Mouse (Mus musculus): ENCODE data around the gene Col7a1. TPM values are rescaled to one million over a fixed set of nuclear protein-coding genes. Genes with fewer than 3 reads are reported as not detected.

The Col7a1 gene
- polyA plus RNA-seq, 1 experiment from 2014 or later, result 22.0 TPM

- H3K4me1 ChIP-seq (ENCODE audit: control insufficient read depth, insufficient read depth, low read length), result no peaks in the 10 kb centered on the region
- H3K9ac ChIP-seq (ENCODE audit: low read depth, low read length), result no peak overlapping the region
- no peaks in the 10 kb centered on the region for H3K27me3 ChIP-seq (replicated peaks; ENCODE audit: control insufficient read depth, insufficient read depth, low read length)
- no peak overlapping the region for H3K4me2 ChIP-seq (ENCODE audit: low read depth, low read length)
- no peak overlapping the region for H3K4me3 ChIP-seq (ENCODE audit: low read depth, low read length)
- WGBS, result 81% methylated on average over 5 of the region's 6 CpGs
- ATAC-seq (ENCODE audit: low read depth) (no peak), DNase-seq (ENCODE audit: low spot score) (no peak)
- no peaks in the 10 kb centered on the region for H3K9me3 ChIP-seq (ENCODE audit: control insufficient read depth, low read length)
- no peak overlapping the region for H3K27ac ChIP-seq (replicated peaks; ENCODE audit: low read depth, low read length)
- peaks cover 3% of the 10 kb centered on the region; the same call in 1 of the 2 replicates for H3K36me3 ChIP-seq (ENCODE audit: control insufficient read depth, insufficient read depth, low read length)
Observed at GRCm38 (mm10) chr9:108964338-108964737, 11.0 kb downstream of the Col7a1 start.

- Histone ChIP-seq H3K4me1 (ENCODE audit: control insufficient read depth, insufficient read depth, low read length) (no peaks in the 10 kb centered on the region), H3K9ac (ENCODE audit: low read depth, low read length) (no peak overlapping the region), H3K36me3 (ENCODE audit: control insufficient read depth, insufficient read depth, low read length) (peaks cover 17% of the 10 kb centered on the region; the same call in 1 of the 2 replicates), H3K27me3 (replicated peaks; ENCODE audit: control insufficient read depth, insufficient read depth, low read length) (no peaks in the 10 kb centered on the region), H3K9me3 (ENCODE audit: control insufficient read depth, low read length) (no peaks in the 10 kb centered on the region), H3K4me2 (ENCODE audit: low read depth, low read length) (no peak overlapping the region), H3K27ac (replicated peaks; ENCODE audit: low read depth, low read length) (no peak overlapping the region), H3K4me3 (ENCODE audit: low read depth, low read length) (no peak overlapping the region)
- 83% methylated on average over 8 of the region's 8 CpGs for WGBS
- DNase-seq (ENCODE audit: low spot score), result no peak
- ATAC-seq (ENCODE audit: low read depth), result no peak
Observed at GRCm38 (mm10) chr9:108970623-108971022, 17.2 kb downstream of the Col7a1 start.

GRCm38 (mm10) chr9:108976483-108976882 lies 23.1 kb downstream of the Col7a1 start:
- Histone ChIP-seq H3K4me2 (ENCODE audit: low read depth, low read length) (no peak overlapping the region), H3K9ac (ENCODE audit: low read depth, low read length) (no peak overlapping the region), H3K27ac (replicated peaks; ENCODE audit: low read depth, low read length) (no peak overlapping the region), H3K4me3 (ENCODE audit: low read depth, low read length) (no peak overlapping the region), H3K27me3 (replicated peaks; ENCODE audit: control insufficient read depth, insufficient read depth, low read length) (no peaks in the 10 kb centered on the region), H3K36me3 (ENCODE audit: control insufficient read depth, insufficient read depth, low read length) (0 out of 2 replicates have a peak, but pooled peaks cover 6% of the 10 kb centered on the region), H3K9me3 (ENCODE audit: control insufficient read depth, low read length) (no peaks in the 10 kb centered on the region), H3K4me1 (ENCODE audit: control insufficient read depth, insufficient read depth, low read length) (no peaks in the 10 kb centered on the region)
- no peak for DNase-seq (ENCODE audit: low spot score)
- WGBS, result 66% methylated on average over 9 of the region's 9 CpGs
- ATAC-seq (ENCODE audit: low read depth), result no peak

GRCm38 (mm10) chr9:108977966-108978365 lies 24.6 kb downstream of the Col7a1 start:
- no peaks in the 10 kb centered on the region for H3K27me3 ChIP-seq (replicated peaks; ENCODE audit: control insufficient read depth, insufficient read depth, low read length)
- ATAC-seq (ENCODE audit: low read depth) (no peak), DNase-seq (ENCODE audit: low spot score) (no peak)
- no peak overlapping the region for H3K4me3 ChIP-seq (ENCODE audit: low read depth, low read length)
- H3K36me3 ChIP-seq (ENCODE audit: control insufficient read depth, insufficient read depth, low read length), result 0 out of 2 replicates have a peak, but pooled peaks cover 6% of the 10 kb centered on the region
- no peak overlapping the region for H3K27ac ChIP-seq (replicated peaks; ENCODE audit: low read depth, low read length)
- WGBS, result 80% methylated on average over 7 of the region's 7 CpGs
- no peaks in the 10 kb centered on the region for H3K9me3 ChIP-seq (ENCODE audit: control insufficient read depth, low read length)
- H3K4me1 ChIP-seq (ENCODE audit: control insufficient read depth, insufficient read depth, low read length), result no peaks in the 10 kb centered on the region
- no peak overlapping the region for H3K9ac ChIP-seq (ENCODE audit: low read depth, low read length)
- no peak overlapping the region for H3K4me2 ChIP-seq (ENCODE audit: low read depth, low read length)

GRCm38 (mm10) chr9:108982498-108982897 lies 29.1 kb downstream of the Col7a1 start:
- Histone ChIP-seq H3K9me3 (ENCODE audit: control insufficient read depth, low read length) (no peaks in the 10 kb centered on the region), H3K36me3 (ENCODE audit: control insufficient read depth, insufficient read depth, low read length) (no peaks in the 10 kb centered on the region), H3K4me1 (ENCODE audit: control insufficient read depth, insufficient read depth, low read length) (no peaks in the 10 kb centered on the region), H3K27me3 (replicated peaks; ENCODE audit: control insufficient read depth, insufficient read depth, low read length) (no peaks in the 10 kb centered on the region), H3K4me3 (ENCODE audit: low read depth, low read length) (no peak overlapping the region), H3K27ac (replicated peaks; ENCODE audit: low read depth, low read length) (no peak overlapping the region), H3K9ac (ENCODE audit: low read depth, low read length) (no peak overlapping the region), H3K4me2 (ENCODE audit: low read depth, low read length) (no peak overlapping the region)
- 81% methylated on average over 8 of the region's 8 CpGs for WGBS
- ATAC-seq (ENCODE audit: low read depth) (no peak), DNase-seq (ENCODE audit: low spot score) (no peak)

- Histone ChIP-seq H3K27me3 (replicated peaks; ENCODE audit: control insufficient read depth, insufficient read depth, low read length) (no peaks in the 10 kb centered on the region), H3K4me2 (ENCODE audit: low read depth, low read length) (no peak overlapping the region), H3K4me3 (ENCODE audit: low read depth, low read length) (no peak overlapping the region), H3K9me3 (ENCODE audit: control insufficient read depth, low read length) (no peaks in the 10 kb centered on the region), H3K9ac (ENCODE audit: low read depth, low read length) (no peak overlapping the region), H3K36me3 (ENCODE audit: control insufficient read depth, insufficient read depth, low read length) (no peaks in the 10 kb centered on the region), H3K4me1 (ENCODE audit: control insufficient read depth, insufficient read depth, low read length) (no peaks in the 10 kb centered on the region; the same call in 1 of the 2 replicates), H3K27ac (replicated peaks; ENCODE audit: low read depth, low read length) (no peak overlapping the region)
- no peak for ATAC-seq (ENCODE audit: low read depth)
- no peak for DNase-seq (ENCODE audit: low spot score)
- WGBS, result 78% methylated on average over 9 of the region's 9 CpGs
Observed at GRCm38 (mm10) chr9:108983209-108983608, 29.8 kb downstream of the Col7a1 start.

- H3K27ac ChIP-seq (replicated peaks; ENCODE audit: low read depth, low read length), result no peak within 1 kb of the TSS
- H3K4me1 ChIP-seq (ENCODE audit: control insufficient read depth, insufficient read depth, low read length), result peaks cover 10% of the 10 kb centered on the region
- no peak for ATAC-seq (ENCODE audit: low read depth)
- no peak within 1 kb of the TSS for H3K4me2 ChIP-seq (ENCODE audit: low read depth, low read length)
- no peak for DNase-seq (ENCODE audit: low spot score)
- H3K9me3 ChIP-seq (ENCODE audit: control insufficient read depth, low read length), result no peaks in the 10 kb centered on the region
- H3K27me3 ChIP-seq (replicated peaks; ENCODE audit: control insufficient read depth, insufficient read depth, low read length), result no peaks in the 10 kb centered on the region
- H3K9ac ChIP-seq (ENCODE audit: low read depth, low read length), result no peak within 1 kb of the TSS
- H3K36me3 ChIP-seq (ENCODE audit: control insufficient read depth, insufficient read depth, low read length), result no peaks in the 10 kb centered on the region
- 82% methylated on average over 4 of the region's 4 CpGs for WGBS
- no peak within 1 kb of the TSS for H3K4me3 ChIP-seq (ENCODE audit: low read depth, low read length)
Observed at GRCm38 (mm10) chr9:108985710-108986109, 32.3 kb downstream of the Col7a1 start, which contains the start of gene Ucn2. Ucn2 (plus strand) TSS chr9:108986010.

- peak overlapping the region; percentile 26; the same call in 1 of the 2 replicates for H3K4me3 ChIP-seq (ENCODE audit: low read depth, low read length)
- H3K9ac ChIP-seq (ENCODE audit: low read depth, low read length), result peak overlapping the region; percentile 42; the same call in 1 of the 2 replicates
- H3K36me3 ChIP-seq (ENCODE audit: control insufficient read depth, insufficient read depth, low read length), result no peaks in the 10 kb centered on the region
- no peaks in the 10 kb centered on the region for H3K27me3 ChIP-seq (replicated peaks; ENCODE audit: control insufficient read depth, insufficient read depth, low read length)
- DNase-seq (ENCODE audit: low spot score) (peak; percentile 68), ATAC-seq (ENCODE audit: low read depth) (no peak)
- 24% methylated on average over 14 of the region's 15 CpGs for WGBS
- H3K4me1 ChIP-seq (ENCODE audit: control insufficient read depth, insufficient read depth, low read length), result peaks cover 17% of the 10 kb centered on the region
- H3K4me2 ChIP-seq (ENCODE audit: low read depth, low read length), result peak overlapping the region; percentile 48
- H3K9me3 ChIP-seq (ENCODE audit: control insufficient read depth, low read length), result no peaks in the 10 kb centered on the region
- H3K27ac ChIP-seq (replicated peaks; ENCODE audit: low read depth, low read length), result no peak overlapping the region
Observed at GRCm38 (mm10) chr9:108987704-108988350, 34.4 kb downstream of the Col7a1 start.
